Mouse (Mus musculus) bone marrow macrophage, adult 2 months (primary cell): Measurements from ENCODE around the gene Nsmce3.

Experiments
- CTCF ChIP-seq: IDR thresholded peaks from 2 replicates; pipeline ENCODE4 v1.5.1; 2012; ENCODE audit warnings: low read depth, mild to moderate bottlenecking, low read length, moderate library complexity
- POLR2A ChIP-seq: IDR thresholded peaks from 2 replicates; pipeline ENCODE4 v1.6.1; 2012; ENCODE audit warnings: mild to moderate bottlenecking, low read depth, low read length, borderline replicate concordance

- no peak for TF ChIP-seq CTCF
- no peak for TF ChIP-seq POLR2A
These were observed 32.8 kb downstream of the Nsmce3 start for GRCm38 (mm10) chr7:64839801-64840575.
